Mouse (Mus musculus) spleen, postnatal 4 days (tissue): ENCODE measurements around the gene Arhgap6.
A peak's percentile ranks its signal among the peaks of the same experiment; 100 is the strongest.

ENCODE experiments used
- DNase-seq, 2 experiments: peaks; one replicate each; pipeline ENCODE4 v3.0.0; 2022; ENCODE audit warnings: low spot score in 2 of 2

The Arhgap6 gene

GRCm38 (mm10) chrX:168977776-168978175 is 182.9 kb downstream of the Arhgap6 start:
- DNase-seq = no peak

GRCm38 (mm10) chrX:168980370-168980769 is 185.5 kb downstream of the Arhgap6 start:
- no peak for DNase-seq

- DNase-seq = no peak
Observed at GRCm38 (mm10) chrX:169007066-169007465, 212.2 kb downstream of the Arhgap6 start.

GRCm38 (mm10) chrX:169012701-169013100 is 217.8 kb downstream of the Arhgap6 start:
- no peak for DNase-seq

GRCm38 (mm10) chrX:169034390-169034789 is 239.5 kb downstream of the Arhgap6 start:
- no peak for DNase-seq

GRCm38 (mm10) chrX:169036403-169037296 is 241.8 kb downstream of the Arhgap6 start:
- DNase-seq = peak; percentile 64 to 78

- no peak for DNase-seq
Observed at GRCm38 (mm10) chrX:169037401-169037800, 242.5 kb downstream of the Arhgap6 start.

GRCm38 (mm10) chrX:169043872-169044271 is 249.0 kb downstream of the Arhgap6 start:
- DNase-seq = no peak

- DNase-seq = no peak
Observed at GRCm38 (mm10) chrX:169047595-169047994, 252.7 kb downstream of the Arhgap6 start.

- peak in 1 of 2 experiments; percentile 11 for DNase-seq
Observed at GRCm38 (mm10) chrX:169049550-169049949, 254.7 kb downstream of the Arhgap6 start.

- DNase-seq = no peak
Observed at GRCm38 (mm10) chrX:169053907-169054476, 259.1 kb downstream of the Arhgap6 start.

GRCm38 (mm10) chrX:169062555-169062954 is 267.7 kb downstream of the Arhgap6 start:
- DNase-seq = no peak

- no peak for DNase-seq
Observed at GRCm38 (mm10) chrX:169065298-169065697, 270.4 kb downstream of the Arhgap6 start.

GRCm38 (mm10) chrX:169065922-169066321 is 271.0 kb downstream of the Arhgap6 start:
- DNase-seq = no peak

GRCm38 (mm10) chrX:169075020-169075419 is 280.1 kb downstream of the Arhgap6 start:
- no peak for DNase-seq

GRCm38 (mm10) chrX:169081609-169082008 is 286.7 kb downstream of the Arhgap6 start:
- DNase-seq = no peak

GRCm38 (mm10) chrX:169085871-169086270 is 291.0 kb downstream of the Arhgap6 start:
- peak; percentile 38 to 77 for DNase-seq

GRCm38 (mm10) chrX:169089221-169089620 is 294.3 kb downstream of the Arhgap6 start:
- DNase-seq = no peak

GRCm38 (mm10) chrX:169094601-169095000 is 299.7 kb downstream of the Arhgap6 start:
- no peak for DNase-seq

- no peak for DNase-seq
Observed at GRCm38 (mm10) chrX:169095584-169095983, 300.7 kb downstream of the Arhgap6 start.

- DNase-seq = no peak
Observed at GRCm38 (mm10) chrX:169102665-169103064, 307.8 kb downstream of the Arhgap6 start.

GRCm38 (mm10) chrX:169106048-169106622 is 311.2 kb downstream of the Arhgap6 start:
- DNase-seq = peak in 1 of 2 experiments; percentile 21

GRCm38 (mm10) chrX:169107372-169107771 is 312.5 kb downstream of the Arhgap6 start:
- no peak for DNase-seq
